Mouse (Mus musculus): ENCODE measurements around the gene Ezh1. TPM values are rescaled to one million over a fixed set of nuclear protein-coding genes. Genes with fewer than 3 reads are reported as not detected.

The Ezh1 gene
- polyA plus RNA-seq, 1 experiment from 2014 or later = 9.8 TPM

- no peaks in the 10 kb centered on the region for H3K36me3 ChIP-seq (replicated peaks)
- H3K9ac ChIP-seq = peak within 1 kb of the TSS; percentile 32; the same call in 1 of the 2 replicates
- 2% methylated on average over 62 of the region's 63 CpGs for WGBS (ENCODE audit: insufficient replicate concordance)
- no peak within 1 kb of the TSS for H3K27ac ChIP-seq (replicated peaks)
- H3K9me3 ChIP-seq (replicated peaks) = no peaks in the 10 kb centered on the region
- H3K4me2 ChIP-seq = peak within 1 kb of the TSS; percentile 74
- peak within 1 kb of the TSS; percentile 51 for H3K4me3 ChIP-seq (replicated peaks)
- peak; percentile 25 for ATAC-seq (ENCODE audit: insufficient read depth)
- H3K4me1 ChIP-seq (replicated peaks) = peaks cover 32% of the 10 kb centered on the region
- H3K27me3 ChIP-seq = peaks cover 76% of the 10 kb centered on the region
Observed at GRCm38 (mm10) chr11:101245855-101246701, 19.8 kb upstream of the Ezh1 start, which contains the start of gene Ramp2. Gene Ramp2 (plus strand): TSS chr11:101246028.

- Histone ChIP-seq H3K4me2 (no peak overlapping the region), H3K4me3 (replicated peaks) (no peak overlapping the region), H3K27ac (replicated peaks) (no peak overlapping the region)
Observed at GRCm38 (mm10) chr11:101245071-101245470, 18.8 kb upstream of the Ezh1 start.

GRCm38 (mm10) chr11:101238071-101238647, 11.9 kb upstream of the Ezh1 start:
- H3K4me3 ChIP-seq (replicated peaks) = no peak overlapping the region
- H3K9ac ChIP-seq = no peak overlapping the region
- no peaks in the 10 kb centered on the region for H3K4me1 ChIP-seq (replicated peaks)
- H3K9me3 ChIP-seq (replicated peaks) = no peaks in the 10 kb centered on the region
- no peak for ATAC-seq (ENCODE audit: insufficient read depth)
- 52% methylated on average over 5 of the region's 5 CpGs for WGBS (ENCODE audit: insufficient replicate concordance)
- H3K27me3 ChIP-seq = peaks cover 45% of the 10 kb centered on the region
- H3K27ac ChIP-seq (replicated peaks) = no peak overlapping the region
- H3K36me3 ChIP-seq (replicated peaks) = no peaks in the 10 kb centered on the region
- no peak overlapping the region for H3K4me2 ChIP-seq

More at GRCm38 (mm10) chr11:101245071-101245470, 18.8 kb upstream of the Ezh1 start:
- 43% methylated on average over 4 of the region's 4 CpGs for WGBS (ENCODE audit: insufficient replicate concordance)
- peaks cover 32% of the 10 kb centered on the region for H3K4me1 ChIP-seq (replicated peaks)
- H3K27me3 ChIP-seq = peaks cover 75% of the 10 kb centered on the region
- ATAC-seq (ENCODE audit: insufficient read depth) = no peak
- no peaks in the 10 kb centered on the region for H3K36me3 ChIP-seq (replicated peaks)
- no peak overlapping the region for H3K9ac ChIP-seq
- no peaks in the 10 kb centered on the region for H3K9me3 ChIP-seq (replicated peaks)

- 86% methylated on average over 5 of the region's 5 CpGs for WGBS (ENCODE audit: insufficient replicate concordance)
- Histone ChIP-seq H3K27me3 (peaks cover 43% of the 10 kb centered on the region), H3K4me3 (replicated peaks) (no peak overlapping the region), H3K9ac (no peak overlapping the region), H3K36me3 (replicated peaks) (no peaks in the 10 kb centered on the region), H3K4me1 (replicated peaks) (peaks cover 4% of the 10 kb centered on the region), H3K4me2 (no peak overlapping the region), H3K9me3 (replicated peaks) (no peaks in the 10 kb centered on the region), H3K27ac (replicated peaks) (no peak overlapping the region)
- no peak for ATAC-seq (ENCODE audit: insufficient read depth)
Observed at GRCm38 (mm10) chr11:101236782-101237181, 10.5 kb upstream of the Ezh1 start.

- Histone ChIP-seq H3K4me1 (replicated peaks) (peaks cover 16% of the 10 kb centered on the region), H3K36me3 (replicated peaks) (no peaks in the 10 kb centered on the region), H3K27ac (replicated peaks) (no peak overlapping the region), H3K27me3 (peaks cover 54% of the 10 kb centered on the region), H3K9me3 (replicated peaks) (no peaks in the 10 kb centered on the region), H3K9ac (no peak overlapping the region), H3K4me2 (no peak overlapping the region), H3K4me3 (replicated peaks) (no peak overlapping the region)
- ATAC-seq (ENCODE audit: insufficient read depth) = no peak
Observed at GRCm38 (mm10) chr11:101235429-101235828, 9.2 kb upstream of the Ezh1 start.

- H3K27ac ChIP-seq (replicated peaks) = no peak overlapping the region
- no peak for ATAC-seq (ENCODE audit: insufficient read depth)
- no peak overlapping the region for H3K4me2 ChIP-seq
- H3K4me1 ChIP-seq (replicated peaks) = peaks cover 24% of the 10 kb centered on the region
- no peak overlapping the region for H3K9ac ChIP-seq
- H3K36me3 ChIP-seq (replicated peaks) = no peaks in the 10 kb centered on the region
- H3K9me3 ChIP-seq (replicated peaks) = no peaks in the 10 kb centered on the region
- H3K4me3 ChIP-seq (replicated peaks) = no peak overlapping the region
- peaks cover 67% of the 10 kb centered on the region for H3K27me3 ChIP-seq
Observed at GRCm38 (mm10) chr11:101234124-101234523, 7.9 kb upstream of the Ezh1 start.

- Histone ChIP-seq H3K9me3 (replicated peaks) (no peaks in the 10 kb centered on the region), H3K27me3 (peaks cover 71% of the 10 kb centered on the region), H3K4me3 (replicated peaks) (no peak overlapping the region), H3K4me2 (no peak overlapping the region), H3K4me1 (replicated peaks) (peaks cover 24% of the 10 kb centered on the region), H3K9ac (no peak overlapping the region), H3K36me3 (replicated peaks) (no peaks in the 10 kb centered on the region), H3K27ac (replicated peaks) (no peak overlapping the region)
- 43% methylated on average over 1 of the region's 1 CpGs for WGBS (ENCODE audit: insufficient replicate concordance)
- no peak for ATAC-seq (ENCODE audit: insufficient read depth)
Observed at GRCm38 (mm10) chr11:101233240-101233639, 7.0 kb upstream of the Ezh1 start.

GRCm38 (mm10) chr11:101232010-101232839, 6.0 kb upstream of the Ezh1 start:
- Histone ChIP-seq H3K27ac (replicated peaks) (peak overlapping the region; percentile 48; the same call in 1 of the 2 replicates), H3K27me3 (peaks cover 73% of the 10 kb centered on the region), H3K36me3 (replicated peaks) (no peaks in the 10 kb centered on the region), H3K4me3 (replicated peaks) (0 out of 2 replicates have a peak overlapping the region, but pooled peaks have one; percentile 12), H3K9me3 (replicated peaks) (no peaks in the 10 kb centered on the region), H3K9ac (no peak overlapping the region), H3K4me1 (replicated peaks) (peaks cover 24% of the 10 kb centered on the region), H3K4me2 (peak overlapping the region; percentile 42)
- 18% methylated on average over 6 of the region's 6 CpGs for WGBS (ENCODE audit: insufficient replicate concordance)
- ATAC-seq (ENCODE audit: insufficient read depth) = peak; percentile 70

GRCm38 (mm10) chr11:101230991-101231871, 5.0 kb upstream of the Ezh1 start:
- Histone ChIP-seq H3K9me3 (replicated peaks) (no peaks in the 10 kb centered on the region), H3K36me3 (replicated peaks) (no peaks in the 10 kb centered on the region), H3K27me3 (peaks cover 71% of the 10 kb centered on the region), H3K4me3 (replicated peaks) (0 out of 2 replicates have a peak overlapping the region, but pooled peaks have one; percentile 12), H3K4me1 (replicated peaks) (peaks cover 29% of the 10 kb centered on the region), H3K9ac (no peak overlapping the region), H3K27ac (replicated peaks) (peak overlapping the region; percentile 48), H3K4me2 (peak overlapping the region; percentile 42)
- no peak for ATAC-seq (ENCODE audit: insufficient read depth)
- WGBS (ENCODE audit: insufficient replicate concordance) = 2% methylated on average over 18 of the region's 18 CpGs

GRCm38 (mm10) chr11:101230526-101230925, 4.3 kb upstream of the Ezh1 start:
- peak overlapping the region; percentile 48 for H3K27ac ChIP-seq (replicated peaks)
- H3K4me2 ChIP-seq = peak overlapping the region; percentile 42
- H3K4me3 ChIP-seq (replicated peaks) = no peak overlapping the region
- ATAC-seq (ENCODE audit: insufficient read depth) = no peak
- WGBS (ENCODE audit: insufficient replicate concordance) = 25% methylated on average over 5 of the region's 5 CpGs
- no peaks in the 10 kb centered on the region for H3K9me3 ChIP-seq (replicated peaks)
- peaks cover 71% of the 10 kb centered on the region for H3K27me3 ChIP-seq
- no peaks in the 10 kb centered on the region for H3K36me3 ChIP-seq (replicated peaks)
- peaks cover 31% of the 10 kb centered on the region for H3K4me1 ChIP-seq (replicated peaks)
- no peak overlapping the region for H3K9ac ChIP-seq
